Mouse (Mus musculus): ENCODE measurements around the gene Wipi1. TPM values are rescaled to one million over a fixed set of nuclear protein-coding genes. Genes with fewer than 3 reads are reported as not detected.
A peak's percentile ranks its signal among the peaks of the same experiment; 100 is the strongest.
"Not testable (repeated sequence)": the region's sequence is repeated elsewhere in the genome, so short reads cannot be mapped to it uniquely, and the experiment has no call there.

The Wipi1 gene
- polyA plus RNA-seq (2016; fragmentation: Nextera tagmentation; extraction: Ambion mirVana), result 17.8 and 20.1 TPM in 2 replicates

DNA sequence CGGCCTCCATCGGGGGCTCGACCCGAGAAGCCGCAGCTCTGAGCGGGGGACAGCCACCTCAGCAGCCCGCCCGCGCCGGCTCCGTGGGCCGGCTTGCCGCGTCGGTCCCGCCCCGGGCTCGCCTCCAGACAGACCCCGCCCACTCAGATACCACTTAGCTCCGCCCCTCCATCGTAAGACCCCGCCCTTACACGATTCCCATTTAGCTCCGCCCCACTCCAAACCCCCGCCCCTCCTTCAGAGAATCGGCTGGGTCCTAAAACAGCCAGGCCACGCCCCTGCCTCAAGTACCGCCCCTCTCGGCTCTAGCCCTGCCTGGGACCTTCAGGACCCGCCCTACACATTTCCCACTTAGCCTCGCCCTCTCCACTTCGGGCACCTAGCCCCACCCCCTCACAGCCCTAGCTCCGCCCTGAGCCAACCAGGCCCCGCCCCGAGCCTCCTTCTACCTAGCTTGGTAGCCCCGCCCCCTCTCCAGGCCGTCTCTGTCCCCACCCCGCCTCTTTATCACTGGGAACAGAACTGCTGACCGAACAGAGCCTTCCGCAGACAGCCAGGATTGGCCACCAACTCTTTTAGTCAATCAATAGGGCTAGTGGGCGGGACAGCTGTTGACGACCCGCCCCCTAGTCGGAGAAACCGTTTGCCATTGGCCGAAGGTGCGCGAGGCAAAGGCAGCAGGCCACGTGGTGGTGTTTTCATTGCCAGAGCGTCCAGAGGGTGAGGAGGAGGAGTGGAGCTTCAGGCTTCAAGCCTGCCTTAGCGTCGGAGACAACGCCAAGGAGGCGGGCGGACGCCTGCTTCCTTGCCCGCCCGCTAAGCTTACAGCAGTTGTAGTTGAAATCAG is at the start of gene Wipi1:
Gene Wipi1 (minus strand): TSS at position 665 of the 847 bp plus-strand sequence.
- peaks cover 13% of the 10 kb centered on the region for H3K4me1 ChIP-seq
- H3K4me2 ChIP-seq (replicated peaks), result peak within 1 kb of the TSS; percentile 92
- peaks cover 17% of the 10 kb centered on the region for H3K27me3 ChIP-seq
- under 1% methylated on average over 58 of the region's 58 CpGs for WGBS
- ATAC-seq (ENCODE audit: low FRiP score, low read depth), result peak; percentile 96
- no peaks in the 10 kb centered on the region for H3K9me3 ChIP-seq
- no peaks in the 10 kb centered on the region for H3K36me3 ChIP-seq
- peak within 1 kb of the TSS; percentile 72 for H3K4me3 ChIP-seq
- H3K27ac ChIP-seq (replicated peaks), result peak within 1 kb of the TSS; percentile 63
- peak within 1 kb of the TSS; percentile 62 for H3K9ac ChIP-seq (replicated peaks)

DNA sequence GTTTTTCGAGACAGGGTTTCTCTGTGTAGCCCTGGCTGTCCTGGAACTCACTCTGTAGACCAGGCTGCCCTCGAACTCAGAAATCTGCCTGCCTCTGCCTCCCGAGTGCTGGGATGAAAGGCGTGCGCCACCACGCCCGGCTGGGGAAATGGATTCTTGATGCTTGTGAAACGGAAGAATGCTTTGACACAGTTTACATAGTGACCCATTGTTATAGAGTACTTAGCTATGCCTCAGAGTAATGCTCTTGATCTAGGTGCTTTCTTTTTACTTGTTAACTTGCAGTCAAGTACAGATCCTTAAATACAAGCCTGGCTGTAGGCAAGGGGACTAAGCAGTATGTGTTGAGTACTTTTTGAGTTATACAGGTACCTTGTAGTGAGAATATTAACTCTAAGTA is 48.8 kb upstream of the Wipi1 start:
- not testable (repeated sequence) for H3K9me3 ChIP-seq; ATAC-seq (ENCODE audit: low FRiP score, low read depth); H3K9ac ChIP-seq (replicated peaks); H3K27ac ChIP-seq (replicated peaks); H3K4me3 ChIP-seq; H3K4me2 ChIP-seq (replicated peaks); H3K27me3 ChIP-seq; H3K4me1 ChIP-seq
- 91% methylated on average over 8 of the region's 8 CpGs for WGBS
- peaks cover 74% of the 10 kb centered on the region for H3K36me3 ChIP-seq

DNA sequence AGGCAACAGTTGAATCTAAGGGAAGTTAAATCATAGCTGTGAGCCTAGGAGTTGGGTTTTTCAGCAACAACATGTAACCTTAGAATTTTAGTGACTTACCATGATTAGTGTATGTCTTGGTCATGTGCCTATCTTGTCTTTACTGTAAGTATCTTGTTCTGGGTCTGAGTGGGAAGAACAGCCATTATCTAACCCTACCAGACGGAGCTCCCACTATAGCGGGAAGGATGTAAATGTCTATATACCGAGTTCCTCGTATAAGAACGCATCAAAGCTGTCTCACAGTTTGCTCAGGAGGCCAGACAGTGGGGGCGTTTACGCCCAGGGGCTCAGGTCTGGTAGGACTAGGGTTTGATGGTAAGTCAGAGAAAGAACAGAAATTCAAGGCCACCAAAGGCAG is 44.5 kb upstream of the Wipi1 start:
- Histone ChIP-seq H3K36me3 (peaks cover 50% of the 10 kb centered on the region), H3K4me3 (no peak overlapping the region), H3K27ac (replicated peaks) (no peak overlapping the region), H3K9ac (replicated peaks) (no peak overlapping the region), H3K4me1 (peaks cover 21% of the 10 kb centered on the region), H3K9me3 (no peaks in the 10 kb centered on the region), H3K4me2 (replicated peaks) (no peak overlapping the region), H3K27me3 (no peaks in the 10 kb centered on the region)
- 91% methylated on average over 7 of the region's 7 CpGs for WGBS
- ATAC-seq (ENCODE audit: low FRiP score, low read depth), result no peak

DNA sequence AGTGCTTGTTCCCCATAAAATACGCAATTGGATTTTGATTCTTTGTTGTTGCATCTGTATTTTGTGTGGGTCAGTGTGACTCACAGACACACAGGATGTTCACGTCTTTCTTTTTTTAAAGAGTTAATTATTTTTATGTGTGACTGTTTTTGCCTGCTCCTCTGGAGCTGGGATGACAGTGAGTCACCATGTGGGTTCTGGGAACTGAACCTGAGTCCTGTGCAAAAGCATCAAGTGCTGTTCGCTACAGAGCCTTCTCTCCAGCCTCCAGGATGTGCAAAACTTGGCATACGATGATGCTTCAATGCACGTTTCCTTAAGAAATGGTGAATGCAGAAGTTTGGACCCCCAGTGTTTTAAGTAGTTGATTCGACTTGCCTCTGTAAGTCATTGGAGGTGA is 42.8 kb upstream of the Wipi1 start:
- ATAC-seq (ENCODE audit: low FRiP score, low read depth), result no peak
- WGBS, result 89% methylated on average over 6 of the region's 6 CpGs
- Histone ChIP-seq H3K9me3 (no peaks in the 10 kb centered on the region), H3K27me3 (no peaks in the 10 kb centered on the region), H3K9ac (replicated peaks) (no peak overlapping the region), H3K4me3 (no peak overlapping the region), H3K27ac (replicated peaks) (no peak overlapping the region), H3K36me3 (peaks cover 34% of the 10 kb centered on the region), H3K4me2 (replicated peaks) (no peak overlapping the region), H3K4me1 (peaks cover 25% of the 10 kb centered on the region)

DNA sequence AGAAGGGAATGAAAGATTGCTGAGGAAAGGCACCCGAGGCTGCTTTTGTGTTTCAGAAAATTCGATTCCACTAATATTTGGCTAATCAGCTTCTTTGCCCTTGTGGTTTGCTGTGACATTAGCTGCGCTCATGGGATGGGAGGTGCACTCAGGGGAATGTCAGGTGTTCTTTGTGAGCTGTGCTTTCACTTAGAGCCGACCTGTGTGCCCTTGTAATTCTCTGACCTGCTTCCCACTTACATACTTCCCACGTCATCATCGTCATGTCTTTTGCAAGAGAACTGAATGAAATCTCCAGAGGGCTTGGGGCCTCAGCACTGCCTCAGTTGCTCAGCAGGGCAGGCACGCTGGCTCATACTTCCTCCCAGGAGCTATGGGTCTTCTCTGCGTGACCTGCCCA is 41.4 kb upstream of the Wipi1 start:
- Histone ChIP-seq H3K4me2 (replicated peaks) (peak overlapping the region; percentile 89), H3K27me3 (no peaks in the 10 kb centered on the region), H3K27ac (replicated peaks) (no peak overlapping the region; the same call in 1 of the 2 replicates), H3K9ac (replicated peaks) (no peak overlapping the region), H3K4me1 (peaks cover 38% of the 10 kb centered on the region), H3K36me3 (peaks cover 34% of the 10 kb centered on the region), H3K9me3 (no peaks in the 10 kb centered on the region), H3K4me3 (peak overlapping the region; percentile 18)
- ATAC-seq (ENCODE audit: low FRiP score, low read depth), result no peak
- 71% methylated on average over 8 of the region's 8 CpGs for WGBS

DNA sequence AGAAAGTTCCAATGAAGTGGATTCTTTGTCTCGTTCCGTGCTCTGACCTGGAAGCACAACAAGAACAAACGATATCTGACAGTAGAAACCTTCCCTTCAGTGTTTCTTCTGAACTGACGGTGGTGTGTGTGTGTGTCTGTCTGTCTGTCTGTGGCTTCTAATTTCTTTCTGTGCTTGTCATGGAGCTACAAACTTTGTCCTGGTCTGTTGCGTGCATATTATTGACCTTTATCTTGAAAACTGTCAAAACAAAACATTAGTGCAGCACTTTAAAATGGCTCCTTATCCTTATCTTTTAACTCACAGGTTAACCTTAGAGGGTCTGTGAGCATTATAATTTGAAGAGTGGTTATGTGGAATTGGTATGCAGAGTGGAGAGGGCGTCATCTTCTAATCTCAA is 40.7 kb upstream of the Wipi1 start:
- H3K4me3 ChIP-seq, result peak overlapping the region; percentile 79
- no peaks in the 10 kb centered on the region for H3K9me3 ChIP-seq
- no peak for ATAC-seq (ENCODE audit: low FRiP score, low read depth)
- peaks cover 38% of the 10 kb centered on the region for H3K4me1 ChIP-seq
- no peaks in the 10 kb centered on the region for H3K27me3 ChIP-seq
- peak overlapping the region; percentile 98 for H3K9ac ChIP-seq (replicated peaks)
- H3K36me3 ChIP-seq, result peaks cover 34% of the 10 kb centered on the region
- no peak overlapping the region for H3K27ac ChIP-seq (replicated peaks)
- H3K4me2 ChIP-seq (replicated peaks), result peak overlapping the region; percentile 89
- 60% methylated on average over 6 of the region's 6 CpGs for WGBS

DNA sequence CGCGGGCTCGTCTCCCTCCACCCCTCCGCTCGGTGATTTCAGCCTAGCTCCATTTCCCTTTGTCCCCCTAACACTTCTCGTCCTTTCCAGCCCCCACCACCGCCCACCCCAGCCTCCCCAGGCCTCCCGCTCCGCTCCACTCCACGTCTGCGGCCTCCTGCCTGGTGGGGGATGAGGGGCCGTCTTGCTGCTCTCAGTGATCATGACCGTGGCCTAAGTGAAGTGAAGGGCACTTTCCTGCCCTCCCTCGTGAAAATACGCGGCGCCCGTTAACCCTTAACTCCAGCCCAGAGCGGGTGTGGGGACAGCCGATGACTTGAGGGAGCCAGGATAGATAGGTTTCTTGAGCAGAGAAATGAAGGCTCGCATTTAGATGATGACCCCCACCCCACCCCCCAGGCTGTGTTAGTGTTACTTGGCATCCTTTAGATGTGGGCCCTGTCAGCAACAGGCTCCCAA is 39.8 kb upstream of the Wipi1 start:
- Histone ChIP-seq H3K27me3 (no peaks in the 10 kb centered on the region), H3K4me2 (replicated peaks) (peak overlapping the region; percentile 89), H3K9me3 (no peaks in the 10 kb centered on the region), H3K4me1 (peaks cover 38% of the 10 kb centered on the region), H3K4me3 (peak overlapping the region; percentile 79), H3K36me3 (peaks cover 26% of the 10 kb centered on the region), H3K27ac (replicated peaks) (peak overlapping the region; percentile 98), H3K9ac (replicated peaks) (peak overlapping the region; percentile 98)
- peak; percentile 3; the same call in 1 of the 2 replicates for ATAC-seq (ENCODE audit: low FRiP score, low read depth)
- 1% methylated on average over 21 of the region's 21 CpGs for WGBS

DNA sequence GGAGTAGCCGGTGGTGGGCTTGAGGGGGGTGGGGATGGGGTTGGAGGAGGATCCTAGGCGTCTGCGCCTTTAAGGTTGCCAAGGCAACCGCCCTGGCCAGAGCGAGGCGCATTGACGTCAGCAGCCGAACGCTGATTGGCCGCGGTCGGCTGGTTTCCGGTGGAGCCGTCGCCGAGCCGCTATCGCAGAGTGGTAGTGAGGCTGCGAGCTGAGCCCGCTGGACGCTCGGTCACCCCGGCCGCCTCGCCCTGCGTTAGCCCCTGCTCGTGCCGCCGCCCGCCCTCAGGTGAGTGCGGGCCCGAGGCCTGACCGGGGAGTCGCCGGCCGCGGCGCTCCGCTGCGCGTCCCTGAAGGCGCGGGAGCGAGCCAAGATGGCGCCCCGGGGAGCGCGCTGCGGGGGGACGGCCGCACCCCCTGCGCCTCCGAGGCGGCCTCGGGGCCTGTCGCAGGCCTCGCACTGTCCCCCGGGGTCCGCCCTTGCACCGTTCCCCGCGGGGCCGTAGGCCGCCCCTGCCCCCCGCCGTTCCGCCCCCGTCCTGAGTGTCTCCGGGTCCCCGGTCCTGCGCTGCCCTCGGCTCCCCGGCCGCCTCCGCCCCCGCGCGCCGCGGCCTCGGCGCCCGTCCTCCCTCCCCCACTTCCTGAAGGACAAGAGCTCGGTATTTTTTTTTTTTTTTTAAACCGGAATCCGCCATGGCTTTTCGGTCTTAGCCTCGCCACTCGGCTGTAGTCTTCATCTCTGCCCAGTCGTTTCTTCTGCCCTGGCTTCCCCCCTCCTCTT is 39.2 kb upstream of the Wipi1 start:
- H3K36me3 ChIP-seq, result peaks cover 20% of the 10 kb centered on the region
- H3K9ac ChIP-seq (replicated peaks), result peak overlapping the region; percentile 98
- peak; percentile 98 for ATAC-seq (ENCODE audit: low FRiP score, low read depth)
- H3K4me1 ChIP-seq, result peaks cover 38% of the 10 kb centered on the region
- H3K4me2 ChIP-seq (replicated peaks), result peak overlapping the region; percentile 89
- WGBS, result under 1% methylated on average over 81 of the region's 90 CpGs
- peak overlapping the region; percentile 79 for H3K4me3 ChIP-seq
- H3K27ac ChIP-seq (replicated peaks), result peak overlapping the region; percentile 98
- no peaks in the 10 kb centered on the region for H3K9me3 ChIP-seq
- H3K27me3 ChIP-seq, result no peaks in the 10 kb centered on the region

DNA sequence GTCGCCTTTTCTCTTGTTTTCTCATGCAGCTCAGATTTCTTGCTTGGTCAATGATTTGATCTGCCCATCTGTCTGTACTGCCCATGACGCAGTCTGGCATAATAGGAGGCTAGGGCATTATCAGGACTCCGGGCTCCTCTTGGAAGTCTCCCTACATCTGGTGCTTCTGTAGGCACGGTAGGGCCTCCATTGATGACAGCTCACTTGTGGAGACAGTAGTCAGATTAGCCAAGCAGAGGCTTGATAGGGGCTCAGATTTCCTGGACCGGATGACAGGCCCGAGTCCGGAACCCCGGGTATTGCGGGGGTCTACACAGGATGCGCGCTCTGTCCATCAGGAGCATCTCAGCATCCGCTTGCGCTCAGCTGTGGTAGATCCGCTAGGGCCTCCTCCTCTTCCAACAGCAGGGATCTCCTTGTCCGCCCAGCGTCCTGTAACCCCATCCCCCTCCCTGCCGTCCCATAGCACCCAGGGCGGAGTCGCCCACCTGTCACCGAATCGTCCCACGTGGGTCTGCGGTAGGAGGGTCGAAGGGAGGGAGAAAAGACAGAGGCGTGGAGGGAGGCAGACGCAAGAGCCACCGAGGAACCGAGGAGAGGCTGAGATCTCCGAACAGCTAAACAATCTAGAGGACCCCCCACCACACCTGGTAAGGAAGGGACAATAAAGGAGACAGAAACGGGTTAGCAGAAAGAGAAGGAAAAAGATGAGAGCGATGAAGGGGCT is 38.4 kb upstream of the Wipi1 start:
- no peaks in the 10 kb centered on the region for H3K9me3 ChIP-seq
- H3K27me3 ChIP-seq, result no peaks in the 10 kb centered on the region
- H3K9ac ChIP-seq (replicated peaks), result peak overlapping the region; percentile 98
- H3K4me1 ChIP-seq, result peaks cover 38% of the 10 kb centered on the region
- H3K27ac ChIP-seq (replicated peaks), result peak overlapping the region; percentile 98
- H3K4me2 ChIP-seq (replicated peaks), result peak overlapping the region; percentile 89
- H3K4me3 ChIP-seq, result peak overlapping the region; percentile 79
- peak; percentile 82 for ATAC-seq (ENCODE audit: low FRiP score, low read depth)
- WGBS, result 1% methylated on average over 31 of the region's 31 CpGs
- peaks cover 11% of the 10 kb centered on the region for H3K36me3 ChIP-seq

DNA sequence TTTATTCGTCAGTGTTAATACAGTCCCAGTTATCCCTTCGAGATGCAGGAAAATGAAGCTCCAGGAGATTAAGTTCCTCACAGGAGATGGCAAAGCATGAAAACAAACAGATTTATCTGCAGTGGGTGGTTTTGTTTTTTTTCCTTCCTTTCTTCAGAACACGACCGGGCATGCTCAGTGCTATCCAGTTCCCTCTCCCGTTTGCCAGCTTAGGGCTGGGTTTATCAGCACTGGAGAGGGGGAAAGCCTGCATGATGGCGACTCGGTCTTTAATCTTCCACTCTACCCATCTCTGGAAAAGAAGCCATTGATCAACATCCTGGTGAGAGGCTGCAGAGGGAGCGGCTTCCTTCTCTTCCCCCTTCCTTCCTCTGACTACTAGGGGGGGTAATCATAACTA is 37.4 kb upstream of the Wipi1 start, which contains the start of gene Prkar1a:
Gene Prkar1a (plus strand): TSS at position 200 of the 400 bp plus-strand sequence.
- Histone ChIP-seq H3K27me3 (no peaks in the 10 kb centered on the region), H3K4me1 (peaks cover 38% of the 10 kb centered on the region), H3K4me2 (replicated peaks) (peak within 1 kb of the TSS; percentile 89), H3K36me3 (peaks cover 6% of the 10 kb centered on the region), H3K9ac (replicated peaks) (peak within 1 kb of the TSS; percentile 98), H3K27ac (replicated peaks) (peak within 1 kb of the TSS; percentile 98), H3K4me3 (peak within 1 kb of the TSS; percentile 79), H3K9me3 (no peaks in the 10 kb centered on the region)
- no peak for ATAC-seq (ENCODE audit: low FRiP score, low read depth)
- WGBS, result 35% methylated on average over 8 of the region's 8 CpGs

DNA sequence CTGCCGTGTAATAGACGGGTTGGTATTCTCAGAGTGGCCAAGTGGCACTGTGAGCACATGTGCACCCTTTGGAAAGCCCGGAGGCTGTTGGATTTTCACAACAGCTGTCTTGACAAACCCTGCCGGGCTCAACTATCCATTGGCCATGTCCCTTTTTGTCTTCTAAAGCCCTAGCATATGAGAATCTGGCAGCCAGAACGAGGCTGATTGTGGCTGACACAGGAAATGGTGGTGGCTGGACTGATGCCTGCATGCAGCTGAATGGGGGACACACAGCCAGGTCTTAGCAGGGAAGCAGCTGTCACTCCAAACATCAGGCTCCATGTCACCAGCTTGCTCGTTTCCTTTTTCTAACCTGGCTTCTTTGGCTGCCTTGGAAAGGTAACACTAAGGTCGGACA is 36.7 kb upstream of the Wipi1 start:
- 53% methylated on average over 7 of the region's 7 CpGs for WGBS

More for the DNA sequence above, 36.7 kb upstream of the Wipi1 start:
- Histone ChIP-seq H3K4me3 (no peak overlapping the region), H3K9ac (replicated peaks) (0 out of 2 replicates have a peak overlapping the region, but pooled peaks have one; percentile 2), H3K27ac (replicated peaks) (peak overlapping the region; percentile 98), H3K36me3 (peaks cover 3% of the 10 kb centered on the region), H3K9me3 (no peaks in the 10 kb centered on the region), H3K4me1 (peaks cover 35% of the 10 kb centered on the region), H3K27me3 (no peaks in the 10 kb centered on the region), H3K4me2 (replicated peaks) (no peak overlapping the region)
- ATAC-seq (ENCODE audit: low FRiP score, low read depth), result no peak

Data from midbrain, embryonic 12.5 days (tissue).